Mouse (Mus musculus): Measurements from ENCODE around the gene Lgals1. TPM values are rescaled to one million over a fixed set of nuclear protein-coding genes. Genes with fewer than 3 reads are reported as not detected.
"Not testable (repeated sequence)": the region's sequence is repeated elsewhere in the genome, so short reads cannot be mapped to it uniquely, and the experiment has no call there.

Gene Lgals1
- 50.7 and 166 TPM in 2 replicates for polyA plus RNA-seq (2014; fragmentation: Nextera tagmentation; extraction: Ambion mirVana)

- peak; percentile 65; the same call in 1 of the 2 replicates for ATAC-seq (ENCODE audit: low read depth)
- H3K4me3 ChIP-seq (ENCODE audit: low read depth, low read length) = peak within 1 kb of the TSS; percentile 20; the same call in 1 of the 2 replicates
- no peaks in the 10 kb centered on the region for H3K36me3 ChIP-seq (ENCODE audit: control insufficient read depth, insufficient read depth, low read length)
- H3K4me2 ChIP-seq (ENCODE audit: low read depth, low read length) = peak within 1 kb of the TSS; percentile 59
- 8% methylated on average over 20 of the region's 20 CpGs for WGBS
- H3K4me1 ChIP-seq (ENCODE audit: control insufficient read depth, insufficient read depth, low read length) = peaks cover 8% of the 10 kb centered on the region; the same call in 1 of the 2 replicates
- H3K27ac ChIP-seq (ENCODE audit: low read depth, low read length) = peak within 1 kb of the TSS; percentile 64
- H3K9me3 ChIP-seq (ENCODE audit: control insufficient read depth, low read length) = no peaks in the 10 kb centered on the region
- no peaks in the 10 kb centered on the region for H3K27me3 ChIP-seq (ENCODE audit: control insufficient read depth, insufficient read depth, low read length)
- H3K9ac ChIP-seq (replicated peaks; ENCODE audit: low read depth, low read length) = peak within 1 kb of the TSS; percentile 32; the same call in 1 of the 2 replicates
Measured at GRCm38 (mm10) chr15:78926021-78926919, at the start of gene Lgals1. Lgals1 (plus strand) TSS chr15:78926725.

GRCm38 (mm10) chr15:78876991-78877809, 49.3 kb upstream of the Lgals1 start, which contains the start of gene Gga1:
Gga1 (plus strand) TSS chr15:78877190.
- H3K4me1 ChIP-seq (ENCODE audit: control insufficient read depth, insufficient read depth, low read length) = peaks cover 10% of the 10 kb centered on the region
- H3K4me3 ChIP-seq (ENCODE audit: low read depth, low read length) = peak within 1 kb of the TSS; percentile 59
- under 1% methylated on average over 73 of the region's 95 CpGs for WGBS
- ATAC-seq (ENCODE audit: low read depth) = peak; percentile 86
- no peaks in the 10 kb centered on the region for H3K9me3 ChIP-seq (ENCODE audit: control insufficient read depth, low read length)
- H3K9ac ChIP-seq (replicated peaks; ENCODE audit: low read depth, low read length) = peak within 1 kb of the TSS; percentile 81
- peaks cover 11% of the 10 kb centered on the region; the same call in 1 of the 2 replicates for H3K36me3 ChIP-seq (ENCODE audit: control insufficient read depth, insufficient read depth, low read length)
- H3K27me3 ChIP-seq (ENCODE audit: control insufficient read depth, insufficient read depth, low read length) = no peaks in the 10 kb centered on the region
- peak within 1 kb of the TSS; percentile 89 for H3K4me2 ChIP-seq (ENCODE audit: low read depth, low read length)
- H3K27ac ChIP-seq (ENCODE audit: low read depth, low read length) = peak within 1 kb of the TSS; percentile 99

- H3K36me3 ChIP-seq (ENCODE audit: control insufficient read depth, insufficient read depth, low read length) = peaks cover 11% of the 10 kb centered on the region; the same call in 1 of the 2 replicates
- no peak; the same call in 1 of the 2 replicates for ATAC-seq (ENCODE audit: low read depth)
- no peaks in the 10 kb centered on the region for H3K27me3 ChIP-seq (ENCODE audit: control insufficient read depth, insufficient read depth, low read length)
- WGBS = 1% methylated on average over 10 of the region's 17 CpGs
- peak overlapping the region; percentile 89 for H3K4me2 ChIP-seq (ENCODE audit: low read depth, low read length)
- no peaks in the 10 kb centered on the region for H3K9me3 ChIP-seq (ENCODE audit: control insufficient read depth, low read length)
- peaks cover 10% of the 10 kb centered on the region for H3K4me1 ChIP-seq (ENCODE audit: control insufficient read depth, insufficient read depth, low read length)
- peak overlapping the region; percentile 81 for H3K9ac ChIP-seq (replicated peaks; ENCODE audit: low read depth, low read length)
- H3K4me3 ChIP-seq (ENCODE audit: low read depth, low read length) = peak overlapping the region; percentile 59
- H3K27ac ChIP-seq (ENCODE audit: low read depth, low read length) = peak overlapping the region; percentile 99
Measured at GRCm38 (mm10) chr15:78877810-78878390, 48.6 kb upstream of the Lgals1 start.

GRCm38 (mm10) chr15:78878792-78879516, 47.6 kb upstream of the Lgals1 start:
- WGBS = 75% methylated on average over 7 of the region's 7 CpGs
- H3K4me1 ChIP-seq (ENCODE audit: control insufficient read depth, insufficient read depth, low read length) = peaks cover 10% of the 10 kb centered on the region
- not testable (repeated sequence) for H3K9ac ChIP-seq (replicated peaks; ENCODE audit: low read depth, low read length); H3K9me3 ChIP-seq (ENCODE audit: control insufficient read depth, low read length); H3K27ac ChIP-seq (ENCODE audit: low read depth, low read length); H3K4me3 ChIP-seq (ENCODE audit: low read depth, low read length); H3K27me3 ChIP-seq (ENCODE audit: control insufficient read depth, insufficient read depth, low read length); ATAC-seq (ENCODE audit: low read depth); H3K4me2 ChIP-seq (ENCODE audit: low read depth, low read length)
- H3K36me3 ChIP-seq (ENCODE audit: control insufficient read depth, insufficient read depth, low read length) = peaks cover 19% of the 10 kb centered on the region

- no peak for ATAC-seq (ENCODE audit: low read depth)
- Histone ChIP-seq H3K4me3 (ENCODE audit: low read depth, low read length) (no peak overlapping the region), H3K27ac (ENCODE audit: low read depth, low read length) (no peak overlapping the region), H3K4me2 (ENCODE audit: low read depth, low read length) (no peak overlapping the region), H3K27me3 (ENCODE audit: control insufficient read depth, insufficient read depth, low read length) (no peaks in the 10 kb centered on the region), H3K9ac (replicated peaks; ENCODE audit: low read depth, low read length) (no peak overlapping the region), H3K36me3 (ENCODE audit: control insufficient read depth, insufficient read depth, low read length) (peaks cover 29% of the 10 kb centered on the region), H3K9me3 (ENCODE audit: control insufficient read depth, low read length) (no peaks in the 10 kb centered on the region), H3K4me1 (ENCODE audit: control insufficient read depth, insufficient read depth, low read length) (peaks cover 10% of the 10 kb centered on the region)
- 94% methylated on average over 8 of the region's 8 CpGs for WGBS
Measured at GRCm38 (mm10) chr15:78880432-78880831, 46.1 kb upstream of the Lgals1 start.

GRCm38 (mm10) chr15:78881828-78882227, 44.7 kb upstream of the Lgals1 start:
- no peak overlapping the region for H3K27ac ChIP-seq (ENCODE audit: low read depth, low read length)
- peaks cover 4% of the 10 kb centered on the region for H3K4me1 ChIP-seq (ENCODE audit: control insufficient read depth, insufficient read depth, low read length)
- H3K4me3 ChIP-seq (ENCODE audit: low read depth, low read length) = no peak overlapping the region
- H3K9me3 ChIP-seq (ENCODE audit: control insufficient read depth, low read length) = no peaks in the 10 kb centered on the region
- ATAC-seq (ENCODE audit: low read depth) = no peak
- no peaks in the 10 kb centered on the region for H3K27me3 ChIP-seq (ENCODE audit: control insufficient read depth, insufficient read depth, low read length)
- peaks cover 36% of the 10 kb centered on the region for H3K36me3 ChIP-seq (ENCODE audit: control insufficient read depth, insufficient read depth, low read length)
- no peak overlapping the region for H3K4me2 ChIP-seq (ENCODE audit: low read depth, low read length)
- WGBS = 87% methylated on average over 3 of the region's 3 CpGs
- no peak overlapping the region for H3K9ac ChIP-seq (replicated peaks; ENCODE audit: low read depth, low read length)

GRCm38 (mm10) chr15:78889401-78889853, 37.1 kb upstream of the Lgals1 start:
- Histone ChIP-seq H3K27ac (ENCODE audit: low read depth, low read length) (no peak overlapping the region), H3K4me1 (ENCODE audit: control insufficient read depth, insufficient read depth, low read length) (no peaks in the 10 kb centered on the region), H3K27me3 (ENCODE audit: control insufficient read depth, insufficient read depth, low read length) (no peaks in the 10 kb centered on the region), H3K9me3 (ENCODE audit: control insufficient read depth, low read length) (no peaks in the 10 kb centered on the region), H3K36me3 (ENCODE audit: control insufficient read depth, insufficient read depth, low read length) (peaks cover 54% of the 10 kb centered on the region), H3K4me3 (ENCODE audit: low read depth, low read length) (no peak overlapping the region), H3K4me2 (ENCODE audit: low read depth, low read length) (no peak overlapping the region), H3K9ac (replicated peaks; ENCODE audit: low read depth, low read length) (no peak overlapping the region)
- 37% methylated on average over 13 of the region's 13 CpGs for WGBS
- ATAC-seq (ENCODE audit: low read depth) = no peak

GRCm38 (mm10) chr15:78892440-78892839, 34.1 kb upstream of the Lgals1 start:
- 65% methylated on average over 7 of the region's 7 CpGs for WGBS
- Histone ChIP-seq H3K36me3 (ENCODE audit: control insufficient read depth, insufficient read depth, low read length) (peaks cover 42% of the 10 kb centered on the region), H3K4me3 (ENCODE audit: low read depth, low read length) (no peak overlapping the region), H3K27me3 (ENCODE audit: control insufficient read depth, insufficient read depth, low read length) (no peaks in the 10 kb centered on the region), H3K27ac (ENCODE audit: low read depth, low read length) (no peak overlapping the region), H3K9me3 (ENCODE audit: control insufficient read depth, low read length) (no peaks in the 10 kb centered on the region), H3K4me1 (ENCODE audit: control insufficient read depth, insufficient read depth, low read length) (no peaks in the 10 kb centered on the region), H3K4me2 (ENCODE audit: low read depth, low read length) (no peak overlapping the region), H3K9ac (replicated peaks; ENCODE audit: low read depth, low read length) (no peak overlapping the region)
- ATAC-seq (ENCODE audit: low read depth) = no peak
